Mouse (Mus musculus) lung, adult 2 months (tissue): Measurements from ENCODE around the gene Hes7.

Source experiments
- CTCF ChIP-seq: fragments of 200-500 bp; IDR thresholded peaks from 2 replicates; pipeline ENCODE4 v1.5.1; 2011; ENCODE audit warnings: mild to moderate bottlenecking, low read length, control low read depth; ENCODE audit not compliant: insufficient read depth
- POLR2A ChIP-seq: fragments of 200-500 bp; IDR thresholded peaks from 2 replicates; pipeline ENCODE4 v1.6.1; 2011; ENCODE audit warnings: low read depth, mild to moderate bottlenecking, control low read depth, low read length, borderline replicate concordance; ENCODE audit errors: extremely low read depth

GRCm38 (mm10) chr11:69155351-69155750 is 35.1 kb downstream of the Hes7 start:
- TF ChIP-seq CTCF, result no peak
- no peak for TF ChIP-seq POLR2A
